Mouse (Mus musculus): ENCODE measurements around the gene Ptgfr. TPM values are rescaled to one million over a fixed set of nuclear protein-coding genes. Genes with fewer than 3 reads are reported as not detected.
A peak's percentile ranks its signal among the peaks of the same experiment; 100 is the strongest.

Ptgfr gene
- polyA plus RNA-seq, 1 experiment from 2014 or later: 2.0 TPM

DNA sequence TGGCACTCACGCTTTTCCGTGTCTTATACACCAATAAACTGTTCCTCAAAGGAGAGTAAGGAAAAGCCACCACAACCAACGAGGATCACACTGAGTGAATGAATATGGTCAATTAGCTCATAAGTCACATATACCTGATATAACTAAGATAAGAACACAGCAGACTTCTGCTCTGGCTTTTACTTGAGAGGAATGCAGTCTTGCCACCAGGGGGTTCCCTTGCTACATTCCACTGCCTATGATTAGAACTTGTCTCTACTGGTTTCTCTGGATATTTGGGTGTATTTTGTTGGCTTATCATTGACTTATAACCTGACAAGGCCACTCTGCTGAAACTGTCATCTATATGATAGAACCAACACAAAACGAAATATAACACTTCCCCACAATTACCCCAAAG lies 62.3 kb downstream of the Ptgfr start:
- no peaks in the 10 kb centered on the region for H3K36me3 ChIP-seq (ENCODE audit: control insufficient read depth, insufficient read depth, low read length)

DNA sequence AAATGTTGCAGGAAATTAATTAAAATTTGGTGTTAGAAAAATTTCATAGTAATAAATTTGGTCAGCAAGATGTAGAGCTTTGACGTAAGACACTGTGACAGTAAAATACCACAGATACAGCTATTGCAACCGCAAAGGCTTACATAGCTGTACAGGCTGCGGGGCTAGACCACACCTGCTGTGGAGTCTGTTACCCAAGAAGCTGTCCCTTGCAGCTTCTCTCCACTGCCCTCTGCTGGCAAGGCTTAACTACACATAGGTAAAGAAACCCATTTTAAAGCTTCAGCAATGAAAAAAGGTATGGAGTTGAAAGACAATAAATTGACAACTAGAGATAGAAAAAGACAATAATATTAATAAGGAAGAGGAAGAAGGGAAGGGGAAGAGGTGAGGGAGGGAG lies 66.4 kb downstream of the Ptgfr start:
- 46% methylated on average over 3 of the region's 3 CpGs for WGBS
- DNase-seq (ENCODE audit: low spot score) (peak; percentile 56), ATAC-seq (ENCODE audit: low FRiP score, low TSS enrichment) (0 out of 2 replicates have a peak, but pooled peaks have one; percentile 32)
- no peaks in the 10 kb centered on the region for H3K4me1 ChIP-seq (replicated peaks; ENCODE audit: control insufficient read depth, insufficient read depth)
- no peaks in the 10 kb centered on the region for H3K9me3 ChIP-seq (ENCODE audit: control insufficient read depth, low read length)
- no peaks in the 10 kb centered on the region for H3K36me3 ChIP-seq (ENCODE audit: control insufficient read depth, insufficient read depth, low read length)
- no peak overlapping the region for H3K9ac ChIP-seq (ENCODE audit: low read length)
- TF ChIP-seq CTCF (IDR thresholded peaks at IDR 0.05; ENCODE audit: low read depth): peak; percentile 88
- TF ChIP-seq EP300 (optimal IDR thresholded peaks at IDR 0.05): no peak
- no peak overlapping the region for H3K27ac ChIP-seq (replicated peaks)
- H3K4me2 ChIP-seq (replicated peaks; ENCODE audit: low read depth): no peak overlapping the region
- no peak overlapping the region for H3K4me3 ChIP-seq (ENCODE audit: low read depth, low read length)
- H3K27me3 ChIP-seq (ENCODE audit: control insufficient read depth, insufficient read depth, low read length): no peaks in the 10 kb centered on the region

More for the DNA sequence above, 62.3 kb downstream of the Ptgfr start:
- no peak overlapping the region for H3K9ac ChIP-seq (ENCODE audit: low read length)
- no peak overlapping the region for H3K4me2 ChIP-seq (replicated peaks; ENCODE audit: low read depth)
- H3K27me3 ChIP-seq (ENCODE audit: control insufficient read depth, insufficient read depth, low read length): no peaks in the 10 kb centered on the region
- 67% methylated on average over 4 of the region's 4 CpGs for WGBS
- no peak overlapping the region for H3K27ac ChIP-seq (replicated peaks)
- no peak for ATAC-seq (ENCODE audit: low FRiP score, low TSS enrichment)
- H3K4me1 ChIP-seq (replicated peaks; ENCODE audit: control insufficient read depth, insufficient read depth): no peaks in the 10 kb centered on the region
- DNase-seq (ENCODE audit: low spot score): peak; percentile 41
- H3K4me3 ChIP-seq (ENCODE audit: low read depth, low read length): no peak overlapping the region
- no peak for TF ChIP-seq EP300 (optimal IDR thresholded peaks at IDR 0.05)
- TF ChIP-seq CTCF (IDR thresholded peaks at IDR 0.05; ENCODE audit: low read depth): peak; percentile 87
- H3K9me3 ChIP-seq (ENCODE audit: control insufficient read depth, low read length): no peaks in the 10 kb centered on the region

DNA sequence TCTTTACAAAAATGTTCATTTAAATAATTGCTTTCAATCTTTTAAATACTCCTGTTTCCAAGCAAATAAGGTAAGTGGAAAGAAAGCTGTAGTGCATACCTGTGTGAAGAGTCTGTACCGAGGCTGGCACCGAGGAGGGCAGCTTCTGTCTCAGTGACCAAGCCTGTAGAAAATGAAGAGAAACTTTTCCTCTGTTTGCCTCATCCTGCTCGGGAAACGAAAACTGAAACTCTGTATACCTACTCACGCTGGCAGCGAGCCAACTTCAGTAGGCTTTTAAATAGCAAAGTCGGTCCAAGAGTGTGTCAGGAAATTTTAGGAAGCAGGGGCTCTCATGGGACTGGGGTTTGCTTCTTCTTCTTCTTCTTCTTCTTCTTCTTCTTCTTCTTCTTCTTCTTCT lies 87.7 kb downstream of the Ptgfr start, which contains the start of gene Ifi44:
TSS of gene Ifi44 (minus strand) at position 224 of the 400 bp plus-strand sequence.
- 28% methylated on average over 7 of the region's 7 CpGs for WGBS
- peak within 1 kb of the TSS; percentile 24 for H3K4me3 ChIP-seq (ENCODE audit: low read depth, low read length)
- H3K27me3 ChIP-seq (ENCODE audit: control insufficient read depth, insufficient read depth, low read length): no peaks in the 10 kb centered on the region
- TF ChIP-seq EP300 (optimal IDR thresholded peaks at IDR 0.05): no peak
- TF ChIP-seq CTCF (IDR thresholded peaks at IDR 0.05; ENCODE audit: low read depth): no peak
- no peaks in the 10 kb centered on the region for H3K9me3 ChIP-seq (ENCODE audit: control insufficient read depth, low read length)
- no peak within 1 kb of the TSS for H3K9ac ChIP-seq (ENCODE audit: low read length)
- peak within 1 kb of the TSS; percentile 28 for H3K4me2 ChIP-seq (replicated peaks; ENCODE audit: low read depth)
- no peak for ATAC-seq (ENCODE audit: low FRiP score, low TSS enrichment)
- no peak within 1 kb of the TSS for H3K27ac ChIP-seq (replicated peaks)
- H3K36me3 ChIP-seq (ENCODE audit: control insufficient read depth, insufficient read depth, low read length): no peaks in the 10 kb centered on the region
- no peaks in the 10 kb centered on the region for H3K4me1 ChIP-seq (replicated peaks; ENCODE audit: control insufficient read depth, insufficient read depth)
- peak; percentile 22 for DNase-seq (ENCODE audit: low spot score)

DNA sequence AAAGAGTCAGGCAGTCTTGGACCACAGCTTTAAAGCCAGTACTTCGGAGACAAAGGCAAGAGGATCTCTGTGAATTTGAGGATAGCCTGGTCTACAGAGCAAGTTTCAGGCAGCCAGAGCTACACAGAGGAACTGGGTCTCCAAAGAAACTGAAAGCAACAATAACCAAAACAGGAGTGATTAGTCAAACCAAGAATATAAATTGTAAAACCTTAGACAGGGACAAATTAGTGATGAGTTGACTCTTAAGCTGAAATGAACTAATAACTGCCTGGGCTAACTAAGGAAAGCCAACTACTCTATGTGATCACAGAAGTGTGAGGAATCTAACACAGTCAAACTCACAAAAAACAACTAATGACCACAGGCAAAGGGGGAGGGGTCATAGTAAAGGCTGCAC lies 88.9 kb downstream of the Ptgfr start:
- no peaks in the 10 kb centered on the region for H3K36me3 ChIP-seq (ENCODE audit: control insufficient read depth, insufficient read depth, low read length)
- H3K4me2 ChIP-seq (replicated peaks; ENCODE audit: low read depth): no peak overlapping the region
- H3K9me3 ChIP-seq (ENCODE audit: control insufficient read depth, low read length): no peaks in the 10 kb centered on the region
- no peak overlapping the region for H3K27ac ChIP-seq (replicated peaks)
- no peaks in the 10 kb centered on the region for H3K27me3 ChIP-seq (ENCODE audit: control insufficient read depth, insufficient read depth, low read length)
- 91% methylated on average over 1 of the region's 1 CpGs for WGBS
- DNase-seq (ENCODE audit: low spot score): no peak
- no peak overlapping the region for H3K4me3 ChIP-seq (ENCODE audit: low read depth, low read length)
- no peak for TF ChIP-seq CTCF (IDR thresholded peaks at IDR 0.05; ENCODE audit: low read depth)
- TF ChIP-seq EP300 (optimal IDR thresholded peaks at IDR 0.05): no peak
- no peak for ATAC-seq (ENCODE audit: low FRiP score, low TSS enrichment)
- H3K4me1 ChIP-seq (replicated peaks; ENCODE audit: control insufficient read depth, insufficient read depth): no peaks in the 10 kb centered on the region
- H3K9ac ChIP-seq (ENCODE audit: low read length): no peak overlapping the region

Other genes with a start within 250 kb of the Ptgfr start
- 0.50 and 0.56 TPM in 2 replicates for gene Ifi44, start 87.7 kb downstream of the Ptgfr start, polyA plus RNA-seq (2015; fragmentation: Nextera tagmentation; extraction: Ambion mirVana)
- not detected in 2 replicates for gene Ifi44l, start 74.7 kb downstream of the Ptgfr start, polyA plus RNA-seq (2015; fragmentation: Nextera tagmentation; extraction: Ambion mirVana)

Measured in stomach, postnatal 0 days (tissue).